Mouse (Mus musculus): ENCODE results near the gene Pacs2. TPM values are rescaled to one million over a fixed set of nuclear protein-coding genes. Genes with fewer than 3 reads are reported as not detected.

The Pacs2 gene
- total and polyA plus RNA-seq, 2 experiments from 2014 or later: 23.2 to 116 TPM

GRCm38 (mm10) chr12:113038414-113038813, 24.1 kb downstream of the Pacs2 start:
- TF ChIP-seq CTCF (IDR thresholded peaks at IDR 0.05; ENCODE audit: low read depth): no peak
- DNase-seq (no peak), ATAC-seq (no peak)
- H3K9me3 ChIP-seq (ENCODE audit: low read length): no peaks in the 10 kb centered on the region
- H3K27me3 ChIP-seq (ENCODE audit: insufficient read depth, low read length): no peaks in the 10 kb centered on the region
- no peaks in the 10 kb centered on the region for H3K36me3 ChIP-seq (ENCODE audit: insufficient read depth)
- no peak overlapping the region for H3K4me2 ChIP-seq (ENCODE audit: low read depth)
- peaks cover 8% of the 10 kb centered on the region; the same call in 1 of the 2 replicates for H3K4me1 ChIP-seq (ENCODE audit: insufficient read depth)
- 91% methylated on average over 4 of the region's 4 CpGs for WGBS
- H3K4me3 ChIP-seq (ENCODE audit: low read depth, low read length): no peak overlapping the region
- no peak overlapping the region for H3K27ac ChIP-seq (ENCODE audit: low read depth, low read length)
- H3K9ac ChIP-seq: no peak overlapping the region

- H3K27ac ChIP-seq (ENCODE audit: low read depth, low read length): peak overlapping the region; percentile 59
- DNase-seq (peak; percentile 85), ATAC-seq (peak; percentile 92)
- 53% methylated on average over 15 of the region's 15 CpGs for WGBS
- peaks cover 13% of the 10 kb centered on the region for H3K36me3 ChIP-seq (ENCODE audit: insufficient read depth)
- no peak overlapping the region for H3K9ac ChIP-seq
- TF ChIP-seq CTCF (IDR thresholded peaks at IDR 0.05; ENCODE audit: low read depth): no peak
- H3K27me3 ChIP-seq (ENCODE audit: insufficient read depth, low read length): no peaks in the 10 kb centered on the region
- H3K4me1 ChIP-seq (ENCODE audit: insufficient read depth): peaks cover 8% of the 10 kb centered on the region; the same call in 1 of the 2 replicates
- no peak overlapping the region for H3K4me2 ChIP-seq (ENCODE audit: low read depth)
- no peak overlapping the region for H3K4me3 ChIP-seq (ENCODE audit: low read depth, low read length)
- H3K9me3 ChIP-seq (ENCODE audit: low read length): no peaks in the 10 kb centered on the region
Observed at GRCm38 (mm10) chr12:113041481-113042439, 27.5 kb downstream of the Pacs2 start.

DNA sequence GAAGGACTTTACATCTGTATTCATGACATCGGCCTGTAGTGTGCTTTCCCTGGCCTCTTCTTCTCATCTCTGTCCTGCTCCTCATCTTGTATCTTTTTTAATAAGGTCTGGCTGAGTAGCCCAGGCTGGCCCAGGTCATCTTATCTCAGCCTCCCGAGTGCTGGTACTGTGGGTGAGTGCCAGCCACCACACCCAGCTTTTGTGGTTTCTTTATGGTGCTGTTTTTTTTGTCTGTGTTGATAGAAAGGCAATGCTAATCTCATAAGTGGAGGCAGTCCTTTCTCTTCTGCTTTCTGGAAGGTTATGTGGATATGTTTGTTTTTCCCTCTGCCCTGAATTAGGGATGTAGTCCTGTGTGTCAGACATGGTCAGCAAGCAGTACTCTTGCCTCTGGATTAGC, 28.2 kb downstream of the Pacs2 start:
- no peak for TF ChIP-seq CTCF (IDR thresholded peaks at IDR 0.05; ENCODE audit: low read depth)
- ATAC-seq (no peak), DNase-seq (no peak)
- Histone ChIP-seq H3K27me3 (ENCODE audit: insufficient read depth, low read length) (no peaks in the 10 kb centered on the region), H3K4me1 (ENCODE audit: insufficient read depth) (peaks cover 8% of the 10 kb centered on the region; the same call in 1 of the 2 replicates), H3K27ac (ENCODE audit: low read depth, low read length) (no peak overlapping the region), H3K4me2 (ENCODE audit: low read depth) (no peak overlapping the region), H3K9ac (no peak overlapping the region), H3K36me3 (ENCODE audit: insufficient read depth) (peaks cover 21% of the 10 kb centered on the region), H3K9me3 (ENCODE audit: low read length) (no peaks in the 10 kb centered on the region), H3K4me3 (ENCODE audit: low read depth, low read length) (no peak overlapping the region)
- WGBS: 81% methylated on average over 2 of the region's 2 CpGs

GRCm38 (mm10) chr12:113044916-113045677, 30.8 kb downstream of the Pacs2 start:
- peak; percentile 31; the same call in 1 of the 2 replicates for TF ChIP-seq CTCF (IDR thresholded peaks at IDR 0.05; ENCODE audit: low read depth)
- Histone ChIP-seq H3K9me3 (ENCODE audit: low read length) (no peaks in the 10 kb centered on the region), H3K4me2 (ENCODE audit: low read depth) (no peak overlapping the region), H3K9ac (no peak overlapping the region), H3K27ac (ENCODE audit: low read depth, low read length) (no peak overlapping the region), H3K4me3 (ENCODE audit: low read depth, low read length) (no peak overlapping the region), H3K27me3 (ENCODE audit: insufficient read depth, low read length) (no peaks in the 10 kb centered on the region), H3K36me3 (ENCODE audit: insufficient read depth) (peaks cover 43% of the 10 kb centered on the region), H3K4me1 (ENCODE audit: insufficient read depth) (peaks cover 8% of the 10 kb centered on the region; the same call in 1 of the 2 replicates)
- ATAC-seq: no peak
- WGBS: 79% methylated on average over 3 of the region's 3 CpGs
- no peak for DNase-seq

GRCm38 (mm10) chr12:113046861-113047260, 32.6 kb downstream of the Pacs2 start:
- Histone ChIP-seq H3K9ac (no peak overlapping the region), H3K4me2 (ENCODE audit: low read depth) (no peak overlapping the region), H3K4me3 (ENCODE audit: low read depth, low read length) (no peak overlapping the region), H3K9me3 (ENCODE audit: low read length) (no peaks in the 10 kb centered on the region), H3K27ac (ENCODE audit: low read depth, low read length) (no peak overlapping the region), H3K27me3 (ENCODE audit: insufficient read depth, low read length) (no peaks in the 10 kb centered on the region), H3K36me3 (ENCODE audit: insufficient read depth) (peaks cover 58% of the 10 kb centered on the region), H3K4me1 (ENCODE audit: insufficient read depth) (no peaks in the 10 kb centered on the region)
- no peak for DNase-seq
- ATAC-seq: no peak
- WGBS: 92% methylated on average over 15 of the region's 15 CpGs
- no peak for TF ChIP-seq CTCF (IDR thresholded peaks at IDR 0.05; ENCODE audit: low read depth)

GRCm38 (mm10) chr12:113048103-113048502, 33.8 kb downstream of the Pacs2 start:
- ATAC-seq: peak; percentile 63
- peaks cover 69% of the 10 kb centered on the region for H3K36me3 ChIP-seq (ENCODE audit: insufficient read depth)
- no peak overlapping the region for H3K4me3 ChIP-seq (ENCODE audit: low read depth, low read length)
- DNase-seq: no peak
- H3K9ac ChIP-seq: no peak overlapping the region
- no peaks in the 10 kb centered on the region for H3K27me3 ChIP-seq (ENCODE audit: insufficient read depth, low read length)
- H3K4me2 ChIP-seq (ENCODE audit: low read depth): no peak overlapping the region
- H3K4me1 ChIP-seq (ENCODE audit: insufficient read depth): no peaks in the 10 kb centered on the region
- no peaks in the 10 kb centered on the region for H3K9me3 ChIP-seq (ENCODE audit: low read length)
- TF ChIP-seq CTCF (IDR thresholded peaks at IDR 0.05; ENCODE audit: low read depth): no peak
- H3K27ac ChIP-seq (ENCODE audit: low read depth, low read length): no peak overlapping the region
- 80% methylated on average over 5 of the region's 5 CpGs for WGBS
